Mouse (Mus musculus) pancreas, adult 10 weeks (tissue): ENCODE results near the gene Rbm15. TPM values are rescaled to one million over a fixed set of nuclear protein-coding genes. Genes with fewer than 3 reads are reported as not detected.

ENCODE experiments used
- polyA plus RNA-seq: library from polyadenylated mRNA; stranded (reverse); fragments of 350-450 nt; fragmentation: Illumina TruSeq; extraction: RNeasy Lipid Tissue Mini Kit (QIAGEN cat#74804); gene quantifications from one replicate; pipeline ENCODE4 v1.2.3, GENCODE M21; 2015; ENCODE audit warnings: low read depth, low replicate concordance; ENCODE audit not compliant: insufficient read depth

Gene Rbm15
- polyA plus RNA-seq: 2.5 TPM

GRCm38 (mm10) chr3:107333381-107334201 is at the start of gene Rbm15:
TSS of gene Rbm15 (minus strand) at chr3:107333673.

GRCm38 (mm10) chr3:107290764-107291381 is 42.6 kb downstream of the Rbm15 start, which contains the start of gene Slc16a4:
TSS of gene Slc16a4 (plus strand) at chr3:107291230.

GRCm38 (mm10) chr3:107278479-107279269 is 54.8 kb downstream of the Rbm15 start, which contains the start of gene Lamtor5:
TSS of gene Lamtor5 (plus strand) at chr3:107278858.

Other genes starting within 250 kb of the Rbm15 start
- gene Kcna2, start 232.5 kb downstream of the Rbm15 start, polyA plus RNA-seq: 1.1 TPM
- not detected for gene Kcna10, start 150.6 kb downstream of the Rbm15 start, polyA plus RNA-seq
- gene Cym, start 111.9 kb downstream of the Rbm15 start, polyA plus RNA-seq: not detected
- gene A630076J17Rik, start 103.1 kb downstream of the Rbm15 start, polyA plus RNA-seq: not detected
- gene Prok1, start 94.0 kb downstream of the Rbm15 start, polyA plus RNA-seq: not detected
- gene Lamtor5, start 54.8 kb downstream of the Rbm15 start, polyA plus RNA-seq: 20.9 TPM
- gene Slc16a4, start 42.4 kb downstream of the Rbm15 start, polyA plus RNA-seq: 0.57 TPM
- not detected for gene Kcnc4, start 125.9 kb upstream of the Rbm15 start, polyA plus RNA-seq
- gene Slc6a17, start 184.3 kb upstream of the Rbm15 start, polyA plus RNA-seq: 2.5 TPM
- not detected for gene Ubl4b, start 221.4 kb upstream of the Rbm15 start, polyA plus RNA-seq